Mouse (Mus musculus) thymus, postnatal 25 days (tissue): ENCODE measurements around the gene Prr19.

Experiments used
- DNase-seq: peaks from one replicate; pipeline ENCODE4 v3.0.0; 2022

The Prr19 gene

DNA sequence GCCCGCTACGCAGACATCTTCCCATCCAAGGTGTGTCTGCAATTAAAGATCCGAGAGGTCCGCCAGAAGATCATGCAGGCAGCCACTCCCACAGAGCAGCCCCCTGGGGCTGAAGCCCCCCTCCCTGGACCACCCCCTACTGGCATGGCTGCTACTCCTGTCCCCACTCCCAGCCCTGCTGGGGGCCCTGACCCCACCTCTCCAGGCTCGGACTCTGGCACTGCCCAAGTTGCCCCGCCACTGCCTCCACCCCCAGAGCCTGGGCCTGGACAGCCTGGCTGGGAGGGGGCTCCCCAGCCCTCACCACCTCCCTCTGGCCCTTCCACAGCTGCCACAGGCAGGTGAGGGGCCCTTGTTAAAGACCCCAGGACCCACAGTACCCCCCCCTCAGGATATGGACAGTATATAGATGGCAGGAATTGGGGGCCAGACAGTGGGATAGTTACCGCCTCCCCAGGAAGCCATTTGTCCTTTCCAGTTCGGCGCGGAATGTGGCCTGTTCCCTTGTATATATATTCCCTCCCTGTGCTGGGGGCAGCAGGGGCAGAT, 7.9 kb upstream of the Prr19 start:
- no peak for DNase-seq

DNA sequence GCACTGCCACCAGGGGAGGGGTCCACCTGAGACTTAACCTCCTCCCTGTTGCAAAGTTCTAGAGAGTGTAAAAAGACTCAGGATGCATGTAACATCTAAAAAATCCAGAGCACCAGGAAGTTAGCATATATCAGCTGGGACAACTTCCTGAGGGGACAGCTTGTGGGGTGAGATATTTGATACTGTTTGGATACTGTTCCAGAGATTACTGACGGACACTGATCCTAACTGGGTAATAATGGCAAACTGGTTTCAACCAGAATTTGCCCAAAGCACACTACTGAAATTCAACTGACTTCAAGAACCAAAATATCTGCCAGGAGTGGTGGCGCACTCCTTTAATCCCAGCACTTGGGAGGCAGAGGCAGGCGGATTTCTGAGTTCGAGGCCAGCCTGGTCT, 6.7 kb upstream of the Prr19 start:
- DNase-seq = no peak

DNA sequence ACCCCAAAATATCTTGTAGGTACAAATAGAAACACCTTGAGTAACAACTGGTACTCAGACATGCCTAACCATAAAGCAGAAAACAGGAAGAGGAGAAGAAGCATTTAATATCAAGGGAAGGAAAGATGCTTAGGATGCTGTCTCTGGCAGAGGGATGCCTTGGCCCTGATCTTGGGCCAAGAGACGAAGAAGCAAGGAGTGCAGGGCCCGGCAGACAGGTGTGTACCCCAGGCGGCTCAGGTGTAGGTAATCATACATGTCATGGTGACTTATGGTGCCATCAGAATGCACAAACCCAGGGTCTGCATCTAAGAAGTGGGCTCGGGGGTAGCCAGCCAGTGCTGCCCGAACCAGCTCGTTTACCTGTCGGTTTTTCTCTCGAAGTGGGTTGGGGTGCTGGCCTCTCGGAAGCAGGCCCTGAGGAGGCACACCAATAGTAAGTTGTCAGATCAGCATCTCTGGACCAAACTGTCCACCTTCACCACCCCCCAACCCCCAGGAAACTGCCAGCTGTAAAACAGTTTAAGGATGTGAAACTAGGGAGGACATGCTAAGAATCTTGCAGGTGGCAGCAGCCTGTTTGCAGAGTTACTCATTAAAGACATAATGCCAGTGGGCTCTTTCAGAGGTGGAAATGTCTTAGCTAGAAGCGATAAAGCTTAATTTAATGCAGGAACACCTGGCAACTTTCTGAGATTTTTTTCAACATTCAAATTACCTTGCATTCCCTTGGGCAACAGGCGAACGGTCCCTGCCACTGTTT, 6.1 kb upstream of the Prr19 start:
- no peak for DNase-seq

DNA sequence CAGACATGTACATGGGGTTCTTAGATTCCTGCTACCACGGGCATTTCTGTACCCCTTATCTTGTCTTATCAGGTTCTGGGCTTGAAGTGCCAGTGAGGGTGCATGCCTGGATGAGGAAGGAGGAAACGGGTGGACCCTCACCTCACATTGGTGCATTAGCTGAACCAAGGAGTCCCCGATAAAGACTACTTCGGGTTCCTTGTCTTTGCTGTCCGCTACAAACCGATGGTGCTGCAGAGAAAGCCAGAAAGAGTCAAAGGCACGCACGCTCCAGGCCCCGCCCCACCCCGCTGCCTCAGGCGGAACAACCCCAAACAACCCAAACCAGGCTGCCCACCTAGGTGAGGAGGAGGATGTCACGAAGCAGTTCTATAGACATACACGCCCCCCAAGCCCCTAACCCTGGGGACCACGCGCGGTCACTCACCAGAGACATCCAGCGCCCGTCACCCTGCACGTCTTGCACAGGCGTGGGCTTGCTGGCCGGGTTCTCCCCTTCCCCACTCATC, 4.2 kb upstream of the Prr19 start:
- peak; percentile 65 for DNase-seq

DNA sequence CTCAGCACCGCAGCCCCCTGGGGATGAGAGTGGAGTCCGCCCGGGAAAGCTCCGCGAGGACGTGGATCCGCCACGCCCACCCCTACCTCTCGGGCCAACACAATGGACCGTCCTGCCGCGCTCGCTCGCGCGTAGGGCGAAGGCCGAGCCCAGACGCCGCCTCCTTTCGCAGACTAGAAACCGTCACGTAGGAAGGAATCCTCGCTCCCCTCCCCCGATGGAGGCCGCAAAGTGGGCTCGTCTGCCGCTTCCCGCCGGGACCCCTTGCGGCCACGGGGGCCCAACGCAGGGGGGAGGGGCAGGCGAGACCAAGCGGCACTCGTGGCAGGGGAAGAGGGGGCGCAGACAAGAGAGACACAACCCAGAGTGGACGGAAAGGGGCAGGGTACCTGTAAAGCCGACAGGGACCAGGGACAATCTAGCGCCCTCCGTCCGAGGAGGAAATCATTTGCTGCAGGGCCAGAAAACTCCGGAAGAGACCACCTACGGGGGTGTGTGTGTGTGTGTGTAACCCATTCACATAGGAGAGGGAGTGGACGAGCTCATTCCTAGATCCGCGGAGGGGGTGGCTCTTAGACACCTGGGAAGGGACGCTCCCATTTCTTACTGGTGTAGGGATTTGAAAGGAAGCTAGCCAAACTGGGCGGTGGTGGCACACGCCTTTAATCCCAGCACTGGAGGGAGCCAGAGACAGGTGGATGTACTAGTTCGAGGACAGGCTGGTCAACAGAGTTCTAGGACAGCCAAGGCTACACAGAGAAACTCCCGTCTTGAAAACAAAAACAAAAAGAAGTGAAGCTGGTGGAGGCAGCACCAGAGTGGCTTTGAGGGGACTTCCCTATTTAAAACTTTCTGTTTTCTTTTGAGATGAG, 3.5 kb upstream of the Prr19 start, which contains the start of gene Pafah1b3:
Pafah1b3 (minus strand) TSS at position 533 of the 872 bp plus-strand sequence.
- DNase-seq = peak; percentile 89

DNA sequence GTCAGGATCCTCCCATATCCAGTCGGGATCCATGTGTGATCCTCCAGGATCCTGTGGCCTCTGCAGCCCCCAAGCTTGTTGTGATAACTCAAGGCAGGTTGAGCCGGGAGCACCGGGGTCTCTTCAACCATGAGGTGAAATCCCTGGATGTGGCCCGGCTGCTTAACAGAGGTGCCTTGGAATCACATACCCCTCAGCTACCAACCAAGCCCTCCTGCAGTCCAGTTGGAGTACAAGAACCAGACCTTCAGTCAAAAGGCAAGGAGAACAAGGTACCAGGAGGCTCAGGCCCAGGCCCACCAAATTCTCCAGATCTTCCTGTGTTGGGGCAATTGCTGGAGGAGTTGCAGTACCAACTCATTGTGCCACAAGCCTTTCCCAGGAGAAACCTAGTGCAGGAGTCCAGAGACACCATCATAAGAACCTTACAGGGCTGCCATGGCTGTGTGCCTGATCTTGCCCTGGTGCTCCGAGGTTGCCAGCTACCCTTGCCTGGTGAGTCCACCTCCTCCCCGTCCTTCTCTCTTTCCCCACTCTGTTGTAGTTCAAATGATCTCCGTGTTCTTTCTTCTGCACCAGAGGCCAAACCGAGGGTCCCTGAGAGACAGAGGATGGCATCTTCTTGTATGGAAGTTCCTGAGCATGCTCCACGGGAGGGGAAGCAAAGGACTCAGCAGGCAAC, 1.9 kb downstream of the Prr19 start:
- DNase-seq = no peak

DNA sequence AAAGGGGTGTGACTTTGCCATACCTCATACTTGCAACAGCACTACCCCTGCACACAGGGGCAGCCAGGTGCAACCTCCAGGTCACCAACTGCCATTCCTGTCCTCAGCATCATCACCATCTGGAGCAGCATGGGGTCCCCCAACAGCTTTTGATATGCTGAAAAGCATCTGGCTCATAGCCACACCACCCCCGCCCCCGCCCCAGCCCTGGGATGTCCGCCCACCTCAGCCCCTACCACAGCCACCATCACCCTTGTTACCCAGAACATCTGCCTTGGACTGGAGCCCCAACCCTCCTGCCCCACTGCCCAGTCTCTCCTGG, 2.4 kb downstream of the Prr19 start:
- no peak for DNase-seq

DNA sequence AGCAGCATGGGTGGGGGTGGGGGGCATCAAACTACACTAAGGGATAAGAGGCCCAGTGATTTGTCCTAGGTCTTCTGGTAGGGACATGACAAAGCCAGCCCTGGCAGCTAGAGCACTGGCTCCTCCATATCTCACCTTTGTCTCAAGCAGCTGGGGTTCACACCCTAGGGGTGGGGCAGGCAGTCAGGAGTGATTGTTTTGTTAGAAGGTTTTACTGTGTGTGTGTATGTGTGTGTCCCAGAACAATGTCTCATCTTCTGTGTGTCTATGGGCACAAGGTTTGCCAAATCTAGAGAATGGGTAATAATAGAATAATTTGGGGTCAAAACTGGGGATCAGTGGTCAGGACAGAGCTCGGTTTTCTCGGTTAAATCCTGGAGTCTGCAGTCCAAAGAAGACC, 4.3 kb downstream of the Prr19 start:
- no peak for DNase-seq

DNA sequence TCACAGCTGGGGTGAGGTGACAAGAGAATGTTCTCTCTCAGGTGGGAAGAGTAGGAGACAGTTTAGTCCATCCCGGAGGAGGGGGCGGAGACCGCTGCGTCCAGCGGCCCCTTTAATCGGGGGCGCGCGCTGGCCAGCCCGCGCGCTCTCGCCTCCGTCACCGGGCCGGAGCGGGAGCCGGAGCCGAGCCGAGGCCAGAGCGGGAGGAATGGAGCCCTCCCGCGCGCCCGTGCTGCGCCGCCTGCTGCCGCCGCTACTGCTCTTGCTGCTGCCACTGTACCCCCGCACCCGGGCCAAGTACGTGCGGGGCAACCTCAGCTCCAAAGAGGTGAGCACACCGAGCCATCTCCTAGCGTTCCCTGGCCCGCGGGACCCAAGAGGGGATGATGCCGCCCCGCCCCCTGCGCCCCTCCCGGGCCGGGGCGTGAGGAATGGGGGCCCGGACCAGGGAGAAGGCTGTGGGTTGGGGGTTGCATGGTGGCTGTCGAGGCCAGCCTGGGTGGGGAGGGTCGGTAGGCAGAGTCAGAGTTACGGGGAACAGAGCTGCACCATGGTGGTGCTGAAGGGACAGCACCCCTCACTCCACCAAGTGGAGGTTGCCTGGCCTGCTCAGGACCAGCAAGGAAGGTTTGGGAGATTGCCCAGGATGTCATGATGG, 4.9 kb downstream of the Prr19 start, which contains the start of gene Tmem145:
Tmem145 (plus strand) TSS at position 151 of the 658 bp plus-strand sequence.
- DNase-seq = no peak

DNA sequence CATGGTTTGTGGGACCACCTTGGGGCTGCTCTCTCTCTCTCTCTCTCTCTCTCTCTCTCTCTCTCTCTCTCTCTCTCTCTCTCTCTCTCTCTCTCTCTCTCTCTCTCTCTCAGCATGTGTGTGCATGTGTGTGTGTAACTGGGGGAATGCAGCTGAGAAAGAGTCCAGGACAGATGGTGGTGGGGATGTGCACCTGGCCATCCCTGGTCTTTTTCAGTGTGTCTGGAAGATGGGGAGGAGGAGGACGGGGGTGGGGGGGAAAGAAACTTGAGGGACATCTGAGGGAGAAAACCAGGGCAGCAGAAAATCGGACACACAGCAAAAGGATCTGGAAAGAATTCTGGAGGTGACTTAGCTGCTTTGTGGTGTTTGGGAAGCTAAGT, 5.4 kb downstream of the Prr19 start:
- no peak for DNase-seq

DNA sequence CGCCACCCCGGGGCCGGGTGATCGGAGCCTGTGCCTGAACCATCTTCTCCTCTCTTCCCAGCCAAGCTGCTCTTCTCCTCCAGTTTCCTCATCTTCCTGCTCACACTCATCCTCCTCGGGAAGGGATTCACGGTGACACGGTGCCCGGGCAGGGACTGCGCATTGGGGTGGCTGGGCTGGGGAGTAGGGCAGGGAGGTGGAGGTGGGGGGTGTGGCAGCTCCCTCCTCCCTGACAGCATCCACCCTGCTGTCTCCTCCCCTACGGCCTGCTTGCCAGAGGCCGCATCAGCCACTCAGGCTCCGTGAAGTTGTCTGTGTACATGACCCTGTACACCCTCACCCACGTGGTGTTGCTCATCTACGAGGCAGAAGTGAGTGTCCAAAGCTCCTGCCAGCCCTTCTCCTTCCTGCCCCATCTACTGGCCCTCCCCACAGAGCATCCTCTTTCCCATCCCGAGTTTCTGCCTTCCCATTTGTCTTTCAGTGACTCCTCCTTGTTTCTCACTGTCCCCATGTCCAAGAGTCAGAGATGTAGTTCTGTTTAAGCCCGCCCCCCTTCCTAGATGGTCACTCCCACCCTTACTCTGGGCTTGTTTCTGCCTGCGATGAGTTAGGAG, 7.6 kb downstream of the Prr19 start:
- no peak for DNase-seq

DNA sequence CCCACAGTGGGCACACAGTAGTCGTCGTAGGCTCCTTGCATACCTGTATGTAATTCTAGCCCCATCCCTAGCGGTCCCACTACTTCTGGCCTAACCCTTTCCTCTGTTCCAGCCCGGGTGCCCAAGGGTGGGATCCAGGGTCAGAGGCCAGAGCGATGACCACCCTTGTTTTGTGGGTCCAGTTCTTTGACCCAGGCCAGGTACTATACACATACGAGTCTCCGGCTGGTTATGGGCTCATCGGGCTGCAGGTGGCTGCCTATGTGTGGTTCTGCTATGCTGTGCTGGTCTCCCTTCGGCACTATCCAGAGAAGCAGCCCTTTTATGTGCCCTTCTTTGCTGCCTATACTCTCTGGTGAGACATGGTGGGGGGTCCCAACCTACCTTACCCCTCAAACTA, 8.2 kb downstream of the Prr19 start:
- DNase-seq = no peak

DNA sequence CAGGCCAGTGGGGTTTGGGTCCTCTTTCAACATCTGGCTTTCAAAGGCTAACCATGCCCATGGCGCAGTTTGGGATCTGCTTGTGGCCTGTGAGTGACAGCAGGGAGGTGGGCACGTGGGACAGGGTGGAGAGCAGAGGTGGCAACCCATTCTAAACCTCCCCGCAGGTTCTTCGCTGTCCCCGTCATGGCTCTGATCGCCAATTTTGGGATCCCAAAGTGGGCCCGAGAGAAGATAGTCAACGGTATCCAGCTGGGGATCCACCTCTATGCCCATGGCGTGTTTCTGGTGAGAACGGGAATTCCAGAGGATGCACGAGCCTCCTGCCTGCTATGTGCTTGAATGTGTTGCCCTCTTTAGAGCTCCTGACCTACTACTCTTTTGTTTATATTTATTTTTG, 10.0 kb downstream of the Prr19 start:
- no peak for DNase-seq

DNA sequence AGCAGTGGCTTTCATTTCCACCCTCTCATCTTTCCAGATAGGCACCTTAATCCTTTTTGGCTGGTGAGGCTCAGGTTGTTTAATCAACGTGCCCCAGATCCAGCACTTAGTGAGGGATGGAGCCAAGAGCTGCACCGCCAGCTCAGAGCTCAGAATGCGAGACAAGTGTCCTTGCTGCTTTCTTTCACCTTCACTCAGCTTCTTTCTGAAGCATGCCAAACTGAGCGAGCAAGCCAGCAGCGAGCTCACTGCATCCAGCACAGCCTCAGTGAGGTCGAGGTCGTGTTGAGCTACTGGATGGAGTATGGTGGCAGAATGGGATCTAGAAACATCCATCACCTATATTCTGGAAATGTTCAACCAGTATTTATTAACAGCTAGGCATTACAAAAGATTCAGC, 12.1 kb downstream of the Prr19 start:
- DNase-seq = no peak

DNA sequence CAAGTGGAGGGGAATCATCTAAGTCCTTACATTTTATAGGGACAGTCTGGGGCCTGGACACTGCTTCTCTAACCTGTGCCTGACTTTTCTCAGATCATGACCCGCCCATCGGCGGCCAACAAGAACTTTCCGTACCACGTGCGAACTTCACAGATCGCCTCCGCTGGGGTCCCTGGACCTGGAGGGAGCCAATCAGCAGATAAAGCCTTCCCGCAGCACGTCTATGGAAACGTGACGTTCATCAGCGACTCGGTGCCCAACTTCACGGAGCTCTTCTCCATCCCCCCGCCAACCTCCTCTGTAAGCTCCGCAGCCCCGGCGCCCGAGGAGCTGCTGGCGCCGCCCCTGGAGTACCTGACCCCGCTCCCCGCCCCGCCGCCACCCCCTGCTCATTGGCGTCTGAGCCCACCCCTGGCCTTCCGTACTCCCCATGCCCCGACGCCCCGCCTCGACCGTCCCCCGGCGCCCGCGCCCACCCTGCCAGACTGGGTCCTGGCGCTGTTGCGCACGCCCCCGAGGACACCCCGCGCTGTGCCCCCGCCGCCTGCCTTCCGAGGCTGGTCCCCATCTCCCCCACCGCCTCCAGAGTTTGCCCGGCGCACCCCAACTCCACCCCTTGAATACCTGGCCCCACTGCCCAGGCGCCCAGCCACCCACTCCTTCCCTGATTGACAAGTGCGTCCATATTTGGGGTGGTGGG, 13.5 kb downstream of the Prr19 start:
- no peak for DNase-seq

DNA sequence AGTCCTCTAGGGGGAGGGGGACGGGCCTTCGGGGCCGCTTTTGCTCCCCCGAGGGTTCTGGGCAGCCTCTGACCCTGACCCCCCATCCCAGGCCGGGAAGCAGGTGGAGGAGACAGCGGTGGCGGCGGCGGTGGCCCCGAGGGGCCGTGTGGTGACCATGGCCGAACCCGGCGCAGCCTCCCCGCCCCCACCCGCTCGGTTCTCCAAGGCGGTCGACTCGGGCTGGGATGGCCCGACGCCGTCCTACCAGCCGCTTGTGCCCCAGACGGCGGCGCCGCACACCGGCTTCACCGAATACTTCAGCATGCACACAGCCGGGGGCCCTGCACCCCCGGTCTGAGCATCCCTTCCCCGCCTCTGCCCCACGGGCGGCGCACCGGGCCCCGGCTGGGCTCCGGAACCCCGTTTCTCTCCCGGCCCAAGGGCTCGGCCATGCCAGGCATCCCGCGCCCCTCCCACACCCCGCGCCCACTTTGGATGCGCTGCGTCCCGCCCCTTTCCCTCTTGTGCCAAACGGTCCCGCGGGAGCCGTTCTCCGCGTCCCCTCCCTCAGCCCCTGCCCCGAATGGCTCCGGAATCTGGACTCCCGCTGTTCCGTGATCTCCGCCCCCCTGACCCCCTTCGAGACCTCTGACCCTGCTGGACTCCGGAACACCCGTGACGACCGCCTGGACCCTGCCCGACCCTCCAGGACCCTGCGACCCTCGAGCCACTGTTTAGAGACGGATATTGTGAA, 14.3 kb downstream of the Prr19 start:
- DNase-seq = no peak

DNA sequence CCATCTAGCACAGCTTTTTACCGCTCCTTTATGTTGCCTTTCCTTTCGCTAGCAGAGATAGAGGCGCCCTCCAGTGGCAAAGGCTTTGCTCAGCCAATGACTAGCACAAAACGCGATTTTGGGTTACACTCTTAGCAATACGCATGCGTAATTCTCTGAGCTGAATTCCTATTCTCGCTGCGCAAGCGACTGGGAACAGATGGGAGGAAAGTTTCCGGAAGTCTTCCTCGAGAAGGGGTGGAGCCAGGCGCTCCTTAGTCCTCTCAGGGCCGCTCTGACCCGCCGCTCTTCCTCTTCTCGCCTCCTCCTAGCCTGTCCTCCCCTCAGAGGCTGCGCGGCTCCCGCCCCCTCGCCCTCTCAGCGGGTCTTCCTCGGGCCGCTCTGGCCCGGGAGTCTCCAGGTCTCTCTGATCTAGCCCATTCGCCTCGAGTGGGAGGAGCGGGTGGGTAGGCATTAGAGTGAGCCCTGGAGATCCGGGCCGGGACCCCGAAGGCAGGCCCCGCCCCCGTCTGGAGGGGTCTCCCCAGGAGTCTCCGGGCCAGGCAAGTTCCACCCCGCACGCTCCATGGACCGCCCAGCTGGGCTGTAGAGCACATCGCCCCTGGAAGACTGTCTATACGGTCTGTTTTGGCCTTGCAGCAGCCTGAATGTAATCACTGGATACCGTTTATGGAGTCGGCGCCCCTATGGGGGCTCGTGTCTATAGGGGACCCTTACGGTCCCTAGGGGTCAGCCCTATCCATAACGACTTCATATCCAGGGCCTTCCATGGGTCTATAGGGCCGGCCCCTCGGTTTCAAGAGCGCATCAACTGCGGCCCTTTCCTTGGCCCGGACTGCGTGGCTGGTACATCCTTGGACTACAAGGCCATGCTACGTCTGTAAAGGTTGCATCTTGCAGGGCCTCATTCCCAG, 15.6 kb downstream of the Prr19 start, which contains the start of gene Megf8:
Megf8 (plus strand) TSS at position 633 of the 914 bp plus-strand sequence.
- DNase-seq = peak; percentile 92

DNA sequence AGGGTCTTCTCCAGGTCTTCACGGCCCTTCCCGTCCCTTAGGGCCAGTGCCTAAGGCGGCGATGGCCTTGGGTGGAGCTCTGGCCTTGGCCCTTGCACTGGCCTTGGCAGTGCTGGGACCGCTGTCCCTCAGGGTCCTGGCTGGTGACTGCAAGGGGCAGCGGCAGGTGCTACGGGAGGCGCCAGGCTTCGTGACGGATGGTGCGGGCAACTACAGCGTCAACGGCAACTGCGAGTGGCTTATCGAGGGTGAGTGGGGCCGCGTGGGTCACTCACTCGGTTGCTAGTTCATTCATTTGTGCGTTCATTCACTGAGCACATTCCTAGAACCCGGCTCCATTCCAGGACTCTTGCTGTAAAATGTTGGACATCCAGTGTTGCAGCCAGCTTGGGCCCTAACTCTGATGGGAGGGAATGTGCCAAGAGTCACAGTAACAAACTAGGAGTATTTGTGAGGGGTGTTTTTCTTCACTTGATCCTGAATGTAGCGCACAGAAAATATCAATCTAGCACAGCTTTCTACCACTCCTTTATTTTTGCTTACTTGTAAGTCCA, 16.3 kb downstream of the Prr19 start:
- no peak for DNase-seq

DNA sequence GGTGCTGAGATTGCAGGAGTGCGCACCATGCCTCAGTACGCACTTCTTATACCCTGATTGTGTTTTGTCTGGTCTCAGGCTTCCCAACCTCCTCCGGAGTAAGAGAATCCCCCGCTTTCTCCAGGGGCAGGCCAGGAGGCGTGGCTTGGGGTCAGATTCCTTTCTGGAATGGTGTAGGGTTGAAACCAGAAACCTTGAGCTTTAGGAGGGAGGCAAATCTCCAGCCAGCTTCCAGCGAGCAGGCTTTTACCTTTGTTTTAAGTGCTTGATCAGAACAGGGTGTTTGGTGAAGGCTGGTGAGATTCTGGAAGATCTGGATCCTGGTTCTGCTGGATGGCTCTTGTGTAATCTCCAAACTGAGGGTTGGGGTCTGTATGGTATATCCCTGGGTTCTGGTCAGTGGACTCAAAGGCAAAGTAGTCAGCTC, 20.9 kb downstream of the Prr19 start:
- no peak for DNase-seq
